Mouse (Mus musculus) myocyte (in vitro differentiated cells): ENCODE data around the gene Dvl1.

Experiments
- E2F4 ChIP-seq: IDR thresholded peaks from one replicate; pipeline ENCODE4 v1.6.1; 2011; ENCODE audit warnings: mild to moderate bottlenecking, control low read depth, moderate library complexity; ENCODE audit not compliant: insufficient read depth
- POLR2A ChIP-seq: IDR thresholded peaks from one replicate; pipeline ENCODE4 v1.6.1; 2011; ENCODE audit warnings: low read depth, mild to moderate bottlenecking, control low read depth, moderate library complexity; ENCODE audit not compliant: insufficient read length
- POLR2AphosphoS2 ChIP-seq: IDR thresholded peaks from one replicate; pipeline ENCODE4 v1.6.1; 2011; ENCODE audit warnings: low read depth, control low read depth; ENCODE audit not compliant: insufficient read length
- SRF ChIP-seq: IDR thresholded peaks from one replicate; pipeline ENCODE4 v1.6.1; 2011; ENCODE audit warnings: low read depth; ENCODE audit not compliant: control insufficient read depth, insufficient read length
- USF1 ChIP-seq: IDR thresholded peaks from one replicate; pipeline ENCODE4 v1.6.1; 2011; ENCODE audit warnings: low read depth, mild to moderate bottlenecking, control low read depth, moderate library complexity

DNA sequence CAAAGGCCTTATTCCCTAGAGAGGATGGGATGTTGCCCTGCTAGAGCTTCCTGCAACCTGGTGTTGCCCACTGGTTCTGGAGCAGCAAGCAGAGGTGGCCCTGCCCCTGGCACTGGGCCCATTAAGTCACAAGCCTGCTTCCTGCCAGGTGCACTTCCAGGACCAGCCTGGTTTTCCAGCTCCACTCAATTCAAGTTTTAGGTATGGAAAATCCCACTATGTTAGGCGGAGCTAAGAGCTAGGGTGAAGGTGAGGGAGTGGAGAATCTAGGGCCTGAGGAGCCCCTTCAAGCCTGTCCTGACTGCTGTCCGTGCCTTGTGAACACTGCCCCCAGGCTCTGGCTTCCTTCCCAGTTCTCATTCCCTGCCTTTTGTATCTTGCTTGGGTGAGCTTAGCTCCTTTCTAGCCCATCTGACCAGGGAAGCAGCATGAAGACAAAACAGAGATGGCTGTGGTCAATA, 4.8 kb downstream of the Dvl1 start:
- TF ChIP-seq SRF (no peak), POLR2A (no peak), POLR2AphosphoS2 (no peak), E2F4 (no peak), USF1 (no peak)
